Mouse (Mus musculus): ENCODE measurements at regions not wholly inside any gene's neighbourhood (a gene's known extent, or its start where the extent isn't known, plus 50 kb on each side); places are given as distances from the start of the nearest gene placed in this dataset.
"Not testable (repeated sequence)": the region's sequence is repeated elsewhere in the genome, so short reads cannot be mapped to it uniquely, and the experiment has no call there.

GRCm38 (mm10) chr16:50010074-50010473 is 209.7 kb downstream of the Cd47 start:
- DNase-seq (ENCODE audit: low spot score): no peak

DNA sequence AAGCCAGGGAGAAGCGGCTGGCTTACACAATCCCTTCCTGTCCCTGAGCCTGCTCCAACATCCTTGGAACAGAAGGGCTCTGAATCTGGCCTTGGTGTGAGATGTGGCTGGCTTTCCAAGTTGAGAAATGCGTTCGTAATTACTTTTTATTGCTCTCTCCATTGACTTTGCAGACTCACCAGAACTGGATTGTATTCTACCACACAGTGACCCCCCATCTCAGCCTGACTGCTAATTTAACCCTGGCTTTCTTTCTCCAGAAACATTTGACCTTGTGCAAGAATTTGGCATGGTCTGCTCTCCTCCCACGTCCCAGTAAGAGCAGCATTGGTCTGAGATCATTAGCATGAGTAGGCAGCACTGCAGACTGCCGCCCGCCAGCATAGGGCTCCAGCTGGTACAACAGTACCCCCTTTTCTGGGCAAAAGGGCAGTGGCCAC is 210.2 kb downstream of the Cd47 start:
- DNase-seq (ENCODE audit: low spot score): no peak

DNA sequence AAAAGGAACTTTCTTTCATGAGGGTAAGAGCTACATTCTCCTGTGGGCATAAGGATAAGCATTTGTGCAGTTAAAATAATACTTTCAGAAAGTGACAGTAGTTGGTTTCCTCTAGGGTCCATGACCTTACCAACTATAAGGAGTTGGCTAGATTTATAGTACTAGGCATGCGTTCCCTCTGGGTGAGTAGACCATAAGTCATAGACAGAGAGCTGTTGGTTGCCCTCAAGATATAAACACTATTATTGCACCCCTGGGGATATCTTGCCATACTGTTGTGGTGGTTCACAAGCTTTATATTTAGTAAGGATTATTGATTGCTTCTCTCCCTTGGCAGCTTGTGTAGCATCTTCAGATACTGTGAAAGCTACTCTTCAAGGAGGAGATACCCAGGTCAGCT is 223.6 kb downstream of the Cd47 start:
- DNase-seq (ENCODE audit: low spot score): no peak

DNA sequence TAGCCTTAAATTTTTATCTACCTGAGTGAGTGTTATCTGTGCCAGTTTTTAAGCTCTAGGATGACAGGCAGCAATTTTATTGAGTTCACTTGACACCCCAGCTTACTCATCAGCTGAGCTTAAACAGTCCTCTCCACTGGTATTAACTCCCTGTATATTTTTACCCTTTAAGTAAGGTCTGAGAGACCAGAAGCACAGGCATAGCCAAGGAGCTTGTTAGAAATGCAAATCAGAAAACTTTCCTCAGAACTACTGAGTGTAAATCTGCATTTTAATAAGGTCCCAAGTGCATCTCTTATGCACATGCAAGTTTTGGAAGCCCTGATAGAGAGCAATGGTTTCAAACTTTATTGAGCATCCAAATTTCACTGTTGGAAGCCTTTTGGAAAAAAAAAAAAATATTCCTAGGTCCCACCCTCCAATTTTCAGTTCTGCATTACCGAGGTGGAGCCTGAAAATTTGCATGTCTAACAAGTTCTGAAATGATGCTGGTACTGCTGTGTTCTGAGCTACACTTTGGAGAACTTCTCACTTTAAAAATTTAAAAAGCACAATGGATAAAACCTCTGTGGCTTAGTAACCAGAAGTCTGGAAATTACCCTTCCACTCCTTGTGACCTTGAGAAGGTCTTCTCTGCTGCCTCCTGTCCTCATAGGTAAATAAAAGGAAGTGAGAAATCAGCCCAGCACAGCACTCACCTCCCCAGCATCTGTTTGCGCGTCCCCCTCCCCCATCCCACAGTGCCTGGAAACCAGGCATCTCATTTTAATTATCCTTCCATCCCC is 226.0 kb downstream of the Cd47 start:
- no peak for DNase-seq (ENCODE audit: low spot score)

DNA sequence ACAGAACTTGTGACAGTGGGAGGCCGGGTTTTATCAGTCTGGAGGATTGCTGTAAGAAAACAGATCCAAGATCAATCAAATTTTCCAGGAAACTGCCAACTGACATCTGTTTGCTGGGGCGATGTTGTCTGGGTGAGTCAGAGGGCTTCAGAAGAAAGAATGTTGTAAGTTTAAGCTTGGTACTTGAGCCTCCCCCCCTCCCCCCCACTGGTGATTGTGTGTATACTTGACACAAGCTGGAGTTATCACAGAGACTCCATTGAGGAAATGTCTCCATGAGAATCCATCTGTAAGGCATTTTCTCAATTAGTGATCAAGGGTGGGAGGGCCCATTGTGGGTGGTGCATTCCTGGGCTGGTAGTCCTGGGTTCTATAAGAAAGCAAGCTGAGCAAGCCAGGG is 226.9 kb downstream of the Cd47 start:
- peak; percentile 29 for DNase-seq (ENCODE audit: low spot score)

DNA sequence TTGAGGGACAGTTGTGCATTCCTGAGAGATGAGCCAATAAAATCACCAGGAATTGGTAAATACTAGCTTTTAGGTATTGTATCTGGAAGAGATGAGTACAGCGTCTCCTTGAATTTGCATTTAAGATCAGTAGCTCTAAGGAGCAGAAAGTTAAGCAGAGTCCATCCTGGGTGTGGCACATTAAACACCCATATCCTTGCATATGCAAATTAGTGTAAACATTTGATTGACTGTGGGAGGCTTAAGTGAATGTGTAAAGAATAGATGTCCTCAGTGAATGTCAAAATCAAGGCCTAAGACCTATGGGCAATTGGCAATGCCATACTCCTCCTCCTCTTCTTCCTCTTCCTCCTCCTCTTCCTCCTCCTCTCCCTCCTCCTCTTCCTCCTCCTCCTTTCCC is 229.4 kb downstream of the Cd47 start:
- no peak for DNase-seq (ENCODE audit: low spot score)

GRCm38 (mm10) chr16:50030355-50030754 is 230.0 kb downstream of the Cd47 start:
- DNase-seq (ENCODE audit: low spot score): not testable (repeated sequence)

DNA sequence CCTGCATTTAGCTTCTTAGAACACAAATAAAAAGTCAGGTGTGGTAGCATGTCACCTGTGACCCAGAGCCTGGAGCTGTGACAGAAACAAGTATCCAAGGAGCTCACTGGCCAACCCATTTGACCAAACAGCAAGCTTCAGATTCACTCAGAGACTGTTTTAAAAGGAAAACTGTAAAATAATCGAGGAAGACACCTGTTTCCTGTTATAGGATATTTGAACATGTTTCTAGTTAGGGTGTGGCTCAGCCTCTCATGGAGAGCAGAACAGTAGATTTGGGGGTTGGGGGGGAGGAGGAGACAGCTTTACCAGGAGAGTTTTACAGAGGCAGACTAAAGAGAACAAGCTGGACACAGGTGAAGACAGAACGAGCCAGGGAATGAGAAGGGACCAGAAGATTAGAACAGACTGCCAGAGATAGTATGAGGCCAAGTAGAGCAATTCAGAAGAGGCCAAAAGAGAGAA is 230.6 kb downstream of the Cd47 start:
- no peak for DNase-seq (ENCODE audit: low spot score)

DNA sequence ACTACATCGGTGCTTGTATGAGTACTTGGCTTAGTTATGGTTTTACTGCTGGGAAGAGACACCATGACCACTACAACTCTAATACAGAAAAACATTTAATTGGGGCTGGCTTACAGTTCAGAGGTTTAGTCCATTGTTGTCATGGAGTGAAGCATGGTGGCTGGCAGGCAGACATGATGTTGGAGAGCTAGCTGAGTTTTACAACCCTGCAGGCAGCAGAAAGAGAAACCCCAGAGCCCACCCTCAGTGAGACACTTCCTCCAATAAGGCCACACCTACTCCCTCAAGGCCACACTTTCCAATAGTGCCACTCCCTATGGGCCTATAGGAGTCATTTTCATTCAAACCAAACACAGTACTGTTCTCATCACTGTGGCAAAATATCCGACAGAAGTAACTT is 232.5 kb downstream of the Cd47 start:
- DNase-seq (ENCODE audit: low spot score): no peak

GRCm38 (mm10) chr16:50036296-50036734 is 236.0 kb downstream of the Cd47 start:
- no peak for DNase-seq (ENCODE audit: low spot score)

DNA sequence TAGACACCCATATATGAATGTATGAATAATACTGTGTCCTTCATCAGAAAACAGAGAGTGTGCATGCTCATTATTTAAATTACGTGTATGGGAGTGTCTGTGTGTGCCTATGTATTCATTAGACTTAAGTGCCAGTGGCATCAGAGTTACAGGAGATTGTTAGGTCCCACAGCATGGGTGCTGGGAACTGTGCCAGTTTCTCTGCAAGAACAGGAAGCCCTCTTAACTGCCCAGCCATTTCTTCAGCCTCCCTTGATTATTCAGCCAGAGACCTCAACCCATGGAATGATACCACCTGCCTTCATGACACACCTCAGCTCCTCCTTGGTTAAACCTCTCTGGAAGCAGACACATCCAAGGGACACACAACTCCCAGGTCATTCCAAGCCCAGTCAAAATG is 243.8 kb downstream of the Cd47 start:
- DNase-seq (ENCODE audit: low spot score): no peak

DNA sequence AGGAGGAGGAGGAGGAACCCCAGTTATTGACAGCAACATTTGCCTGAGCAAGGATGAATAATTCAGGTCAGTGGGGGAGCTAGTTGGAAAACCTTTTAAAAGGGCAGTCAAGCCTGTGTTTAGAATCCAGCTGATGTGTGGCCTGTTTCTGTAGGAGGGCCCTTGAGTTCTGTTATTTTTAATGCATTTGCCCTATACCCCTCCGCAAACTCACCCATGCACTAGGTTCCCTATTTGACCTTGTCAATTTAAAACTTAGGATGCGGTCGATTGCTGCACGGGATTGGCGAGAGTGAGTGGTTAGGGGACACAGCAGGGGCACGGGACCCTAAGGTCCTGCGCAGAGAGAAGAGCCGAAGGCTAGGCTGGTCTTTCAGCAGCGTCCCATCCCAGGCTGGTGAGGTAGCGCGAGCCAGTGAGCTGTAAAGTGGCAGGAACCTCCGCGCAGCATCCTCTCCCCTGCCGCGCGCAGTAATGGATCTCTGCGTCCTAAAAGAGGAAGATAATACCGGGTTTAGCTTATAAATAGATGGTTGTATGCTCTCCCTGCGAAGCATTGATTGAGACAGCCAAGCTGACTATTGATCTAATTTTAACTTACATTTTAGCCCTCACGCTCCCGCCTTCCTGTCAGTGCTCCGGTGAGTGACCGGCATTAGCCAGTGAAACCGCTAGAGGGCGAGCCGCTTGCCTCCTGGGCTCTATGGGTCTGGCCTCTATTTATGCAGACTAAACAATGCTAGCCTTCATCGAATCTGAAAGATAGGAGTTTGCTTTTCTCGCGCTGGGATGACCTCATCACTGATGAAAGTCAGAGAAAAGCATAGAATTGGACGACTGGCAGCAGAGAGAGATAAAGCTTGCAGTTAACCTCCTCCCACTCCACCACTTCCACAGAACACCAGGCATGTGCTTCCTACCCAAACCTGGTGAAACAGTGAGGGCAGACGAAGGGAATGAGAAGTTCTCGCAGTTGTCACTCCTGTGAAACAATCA is 245.5 kb downstream of the Cd47 start:
- DNase-seq (ENCODE audit: low spot score): peak; percentile 52

DNA sequence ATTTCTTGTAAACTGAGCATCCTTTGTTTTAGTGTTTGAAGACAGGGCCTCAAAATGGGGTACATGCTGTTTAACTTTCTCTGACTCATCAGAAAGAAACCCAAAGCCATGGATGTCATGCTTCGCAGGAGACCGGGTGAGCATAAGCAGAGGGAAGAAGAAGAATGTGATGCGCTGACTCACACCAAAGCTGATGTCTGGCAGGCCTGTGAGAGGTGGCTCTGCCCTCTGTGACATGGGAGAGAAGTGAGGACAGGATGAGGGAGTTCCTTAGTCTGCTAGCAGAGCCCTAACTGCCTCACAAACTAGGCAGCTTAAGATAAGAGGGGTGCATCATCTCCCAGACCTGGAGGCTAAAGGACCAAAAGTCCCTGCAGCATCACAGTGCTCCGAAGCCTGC is 263.2 kb downstream of the Cd47 start:
- DNase-seq (ENCODE audit: low spot score): peak; percentile 16

- no peak for DNase-seq (ENCODE audit: low spot score)
Measured at GRCm38 (mm10) chr16:50065336-50066082, 265.2 kb downstream of the Cd47 start.

DNA sequence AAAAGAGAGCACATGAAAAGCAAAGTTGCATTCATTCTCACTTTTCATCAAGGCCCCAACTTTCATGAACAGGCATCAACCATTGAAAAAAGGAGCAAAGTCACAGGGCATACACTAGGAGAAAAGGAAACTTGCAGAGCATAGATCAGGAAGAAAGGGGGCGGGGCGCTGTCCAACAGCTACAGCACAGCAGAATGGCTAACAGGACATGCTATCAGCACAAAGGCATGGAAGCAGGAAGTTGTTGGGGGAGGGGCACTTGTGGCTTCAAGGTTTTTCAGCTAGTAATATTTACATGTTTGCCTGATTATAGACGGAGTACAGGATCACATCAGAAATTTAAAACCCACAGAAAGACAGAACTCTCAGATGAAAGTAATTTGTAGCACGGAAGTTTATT is 268.7 kb downstream of the Cd47 start:
- peak; percentile 44 for DNase-seq (ENCODE audit: low spot score)

GRCm38 (mm10) chr16:50070728-50071127 is 270.4 kb downstream of the Cd47 start:
- no peak for DNase-seq (ENCODE audit: low spot score)

- no peak for DNase-seq (ENCODE audit: low spot score)
Measured at GRCm38 (mm10) chr16:50072853-50073360, 272.6 kb downstream of the Cd47 start.

DNA sequence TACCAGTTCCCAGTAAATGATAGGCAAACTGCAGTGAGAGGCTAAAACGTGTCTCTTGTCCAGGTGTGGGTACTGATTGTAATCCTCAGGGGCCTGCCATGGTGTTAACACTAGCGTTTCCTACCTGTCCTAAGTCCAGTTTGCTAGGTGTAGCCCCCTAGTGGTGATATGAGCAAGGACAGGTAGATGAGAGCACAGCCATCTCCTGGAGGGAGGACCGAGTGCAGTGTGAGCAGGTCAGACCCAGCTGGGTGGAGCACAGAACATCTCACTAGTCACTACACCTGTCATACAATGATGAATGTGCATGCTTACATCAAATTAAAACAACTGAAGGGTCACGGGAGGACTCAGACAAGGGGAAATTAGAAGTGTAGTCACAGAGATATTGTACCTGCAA is 273.6 kb downstream of the Cd47 start:
- DNase-seq (ENCODE audit: low spot score): no peak

GRCm38 (mm10) chr16:50075641-50076040 is 275.3 kb downstream of the Cd47 start:
- DNase-seq (ENCODE audit: low spot score): no peak

DNA sequence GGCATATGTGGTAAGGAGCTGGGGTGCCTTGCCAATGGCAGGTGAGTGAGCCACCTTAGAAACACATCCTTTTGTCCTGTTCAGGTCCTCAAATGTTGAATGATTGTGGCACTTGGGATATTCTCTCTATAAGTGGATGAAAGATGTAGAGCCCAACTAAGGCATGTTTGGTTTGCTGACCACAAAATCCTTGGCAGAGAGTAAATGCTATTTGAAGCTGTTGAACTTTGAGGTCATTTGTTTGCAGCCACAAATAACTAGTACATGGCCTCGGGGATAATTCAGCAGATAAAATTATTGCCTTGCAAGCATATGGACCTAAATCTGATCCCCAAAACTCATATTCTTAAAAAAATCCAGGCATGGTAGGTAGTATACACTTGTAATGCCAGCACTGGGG is 281.2 kb downstream of the Cd47 start:
- no peak for DNase-seq (ENCODE audit: low spot score)

DNA sequence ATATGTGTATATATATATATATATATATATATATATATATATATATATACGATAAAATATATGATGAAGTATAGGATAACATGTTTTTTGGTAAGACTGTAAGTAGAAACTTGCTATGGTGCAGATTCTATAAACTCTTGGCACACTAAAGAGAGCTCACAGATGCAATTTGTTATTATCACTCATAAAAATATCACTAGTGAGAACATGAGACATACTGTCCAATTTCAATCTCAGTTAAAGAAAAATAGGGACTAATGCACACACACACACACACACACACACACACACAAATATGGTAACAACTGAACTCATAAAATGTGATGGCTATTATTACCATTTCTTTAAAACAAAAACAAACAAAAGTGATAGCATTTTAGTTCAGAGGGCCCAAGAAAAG is 292.0 kb downstream of the Cd47 start:
- no peak for DNase-seq (ENCODE audit: low spot score)

DNA sequence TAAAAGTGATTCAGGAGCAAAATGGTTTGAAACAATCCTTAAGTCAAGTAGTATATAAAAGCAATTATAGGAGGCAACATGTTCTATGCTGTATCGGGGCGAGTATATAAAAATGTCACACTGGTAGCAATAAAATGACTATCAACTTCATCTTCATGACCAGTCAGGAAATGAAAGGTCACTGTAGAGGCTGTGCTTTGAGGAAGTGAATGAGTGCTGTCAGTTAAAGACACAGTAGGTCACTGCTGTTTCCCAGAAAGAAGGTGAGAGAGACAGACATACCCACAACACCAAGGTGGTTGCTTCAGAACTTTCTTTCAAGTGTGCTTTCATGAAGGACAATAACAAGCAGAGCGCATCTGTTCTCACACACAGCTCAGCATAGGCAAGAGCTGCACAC is 292.4 kb downstream of the Cd47 start:
- DNase-seq (ENCODE audit: low spot score): no peak
